Mouse (Mus musculus): ENCODE data around the gene Rpl32. TPM values are rescaled to one million over a fixed set of nuclear protein-coding genes. Genes with fewer than 3 reads are reported as not detected.

Gene Rpl32
- polyA plus RNA-seq, 1 experiment from 2014 or later = 1,831 TPM

GRCm38 (mm10) chr6:115772201-115772600, 36.3 kb downstream of the Rpl32 start:
- H3K4me1 ChIP-seq = peaks cover 38% of the 10 kb centered on the region
- no peak for DNase-seq (ENCODE audit: extremely low spot score, low spot score)

GRCm38 (mm10) chr6:115770852-115771251, 37.7 kb downstream of the Rpl32 start:
- no peak for DNase-seq (ENCODE audit: extremely low spot score, low spot score)
- Histone ChIP-seq H3K4me1 (peaks cover 25% of the 10 kb centered on the region), H3K9me3 (no peaks in the 10 kb centered on the region; the same call in 1 of the 2 replicates), H3K4me3 (no peak overlapping the region), H3K36me3 (replicated peaks) (no peaks in the 10 kb centered on the region), H3K27ac (no peak overlapping the region), H3K27me3 (ENCODE audit: poor library complexity, severe bottlenecking) (no peaks in the 10 kb centered on the region)
- 89% methylated on average over 4 of the region's 4 CpGs for WGBS

More at GRCm38 (mm10) chr6:115772201-115772600, 36.3 kb downstream of the Rpl32 start:
- no peak overlapping the region for H3K4me3 ChIP-seq
- H3K27me3 ChIP-seq (ENCODE audit: poor library complexity, severe bottlenecking) = no peaks in the 10 kb centered on the region
- H3K27ac ChIP-seq = no peak overlapping the region
- H3K36me3 ChIP-seq (replicated peaks) = peaks cover 10% of the 10 kb centered on the region; the same call in 1 of the 2 replicates
- H3K9me3 ChIP-seq = no peaks in the 10 kb centered on the region; the same call in 1 of the 2 replicates
- 80% methylated on average over 6 of the region's 6 CpGs for WGBS

DNA sequence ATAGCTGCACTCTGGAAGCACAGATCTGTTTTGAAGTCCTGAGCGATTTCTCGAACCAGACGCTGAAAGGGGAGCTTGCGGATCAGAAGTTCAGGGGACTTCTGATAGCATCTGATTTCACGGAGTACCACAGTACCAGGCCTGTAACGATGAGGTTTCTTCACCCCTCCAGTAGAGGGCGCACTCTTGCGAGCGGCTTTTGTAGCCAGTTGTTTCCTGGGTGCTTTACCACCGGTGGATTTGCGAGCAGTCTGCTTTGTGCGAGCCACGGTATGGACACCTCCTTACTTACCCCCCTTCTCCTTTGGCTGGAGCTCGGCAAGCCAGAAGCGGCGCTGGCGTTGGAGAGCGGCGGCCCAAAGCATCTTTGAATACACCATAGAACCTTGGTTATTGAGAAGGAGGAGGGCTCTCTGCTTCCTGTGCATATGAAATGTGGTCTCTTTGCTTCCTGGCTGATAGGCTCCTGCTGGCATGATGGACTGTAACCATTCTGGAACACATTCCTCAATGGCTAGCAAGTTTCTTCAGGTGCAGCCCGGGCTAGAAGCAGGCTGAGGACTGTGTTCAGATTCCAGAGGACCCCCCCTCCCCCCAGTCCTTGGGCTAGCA, 38.4 kb downstream of the Rpl32 start:
- whole genome bisulfite sequencing = 85% methylated on average over 20 of the region's 20 CpGs

DNA sequence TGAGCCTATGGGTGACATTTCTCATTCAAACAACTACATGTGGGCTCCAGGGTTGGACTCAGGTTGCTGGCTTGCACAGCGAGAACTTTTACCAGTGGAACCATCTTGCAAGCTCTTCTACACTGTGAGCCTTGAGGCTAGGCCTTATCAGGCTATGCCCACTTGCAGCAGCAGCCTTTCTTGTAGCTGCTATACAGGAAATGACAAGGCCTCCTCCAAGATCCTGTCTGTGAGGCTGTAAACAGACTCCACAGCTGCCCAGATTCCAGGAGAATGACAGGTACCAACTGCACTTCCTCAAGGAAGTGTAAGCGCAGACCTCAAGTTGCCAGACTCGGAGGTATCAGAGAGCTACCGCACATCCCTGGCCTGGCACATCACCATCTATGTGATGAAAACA, 40.3 kb downstream of the Rpl32 start:
- Histone ChIP-seq H3K9me3 (no peaks in the 10 kb centered on the region; the same call in 1 of the 2 replicates), H3K27ac (no peak overlapping the region), H3K36me3 (replicated peaks) (no peaks in the 10 kb centered on the region), H3K27me3 (ENCODE audit: poor library complexity, severe bottlenecking) (no peaks in the 10 kb centered on the region), H3K4me3 (no peak overlapping the region), H3K4me1 (peaks cover 25% of the 10 kb centered on the region)
- WGBS = 88% methylated on average over 4 of the region's 4 CpGs
- no peak for DNase-seq (ENCODE audit: extremely low spot score, low spot score)

More for the DNA sequence above, 38.4 kb downstream of the Rpl32 start:
- no peak overlapping the region for H3K27ac ChIP-seq
- no peak overlapping the region for H3K4me3 ChIP-seq
- H3K9me3 ChIP-seq = no peaks in the 10 kb centered on the region; the same call in 1 of the 2 replicates
- H3K36me3 ChIP-seq (replicated peaks) = no peaks in the 10 kb centered on the region
- no peak for DNase-seq (ENCODE audit: extremely low spot score, low spot score)
- no peaks in the 10 kb centered on the region for H3K27me3 ChIP-seq (ENCODE audit: poor library complexity, severe bottlenecking)
- H3K4me1 ChIP-seq = peaks cover 20% of the 10 kb centered on the region

- 57% methylated on average over 9 of the region's 9 CpGs for WGBS
- H3K27me3 ChIP-seq (ENCODE audit: poor library complexity, severe bottlenecking) = no peaks in the 10 kb centered on the region
- peak overlapping the region; percentile 48; the same call in 1 of the 2 replicates for H3K27ac ChIP-seq
- DNase-seq (ENCODE audit: extremely low spot score, low spot score) = no peak
- H3K4me1 ChIP-seq = peaks cover 32% of the 10 kb centered on the region
- H3K36me3 ChIP-seq (replicated peaks) = no peaks in the 10 kb centered on the region
- H3K4me3 ChIP-seq = no peak overlapping the region
- no peaks in the 10 kb centered on the region; the same call in 1 of the 2 replicates for H3K9me3 ChIP-seq
These were observed 41.2 kb downstream of the Rpl32 start for GRCm38 (mm10) chr6:115767357-115767756.

DNA sequence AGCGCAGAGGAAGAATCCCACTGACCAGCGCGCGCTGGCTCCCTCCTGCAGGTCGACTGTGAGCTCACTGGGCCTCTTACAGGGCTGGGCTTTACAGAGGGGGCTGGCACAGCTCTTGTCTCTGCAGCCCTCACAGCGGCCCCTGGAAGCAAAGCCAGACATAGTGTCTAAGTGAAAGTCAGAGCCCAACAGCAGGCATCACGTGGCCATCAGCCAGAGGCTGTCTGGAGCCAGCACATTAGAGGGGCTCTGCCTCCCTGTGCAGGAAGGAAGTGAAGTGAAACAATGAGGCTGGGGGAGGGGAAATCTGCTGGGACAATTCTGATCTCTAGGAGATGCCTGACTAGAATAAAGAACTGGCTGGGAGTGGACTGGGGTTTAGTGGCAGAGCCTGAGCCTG, 44.4 kb downstream of the Rpl32 start:
- Histone ChIP-seq H3K9me3 (peaks cover 3% of the 10 kb centered on the region), H3K27ac (peak overlapping the region; percentile 87), H3K27me3 (ENCODE audit: poor library complexity, severe bottlenecking) (no peaks in the 10 kb centered on the region), H3K4me3 (peak overlapping the region; percentile 26), H3K4me1 (peaks cover 52% of the 10 kb centered on the region), H3K36me3 (replicated peaks) (no peaks in the 10 kb centered on the region)
- peak; percentile 78 for DNase-seq (ENCODE audit: extremely low spot score, low spot score)
- WGBS = 13% methylated on average over 7 of the region's 7 CpGs

DNA sequence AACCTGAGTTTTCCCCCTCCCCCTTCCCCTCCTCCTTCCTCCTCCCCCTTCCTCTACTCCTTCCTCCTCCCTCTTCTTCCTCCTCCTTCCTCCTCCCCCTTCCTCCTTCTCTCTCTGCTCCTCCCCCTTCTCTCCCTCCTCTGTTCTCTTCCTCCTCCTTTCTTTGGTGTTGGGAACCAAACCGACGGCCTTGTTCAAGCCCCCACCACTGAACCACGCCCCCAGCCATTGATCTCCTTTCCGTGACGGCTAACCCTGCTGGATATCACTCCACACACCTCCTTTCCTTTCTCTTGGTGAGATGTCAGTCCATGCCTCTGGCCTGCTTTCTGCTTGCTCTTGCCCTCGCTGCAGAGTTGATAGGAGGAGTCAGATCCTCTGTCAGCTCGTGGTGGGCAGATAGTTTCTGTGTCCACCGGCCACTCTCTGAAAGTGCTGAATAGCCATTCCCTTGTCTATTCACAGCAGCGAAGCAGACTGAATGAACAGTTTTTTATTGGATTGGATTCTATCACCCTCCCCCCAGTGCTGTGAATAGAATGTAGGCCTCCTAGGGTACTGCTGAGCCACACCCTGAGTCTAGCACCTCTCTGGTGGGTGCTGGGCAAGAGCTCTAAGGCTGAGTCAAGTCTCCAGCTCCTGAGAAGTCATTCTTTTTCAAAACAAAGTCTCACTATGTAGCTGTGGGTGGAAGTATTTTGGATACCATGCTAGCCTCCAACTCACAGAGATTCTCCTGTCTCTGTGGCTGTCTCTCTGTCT, 46.4 kb downstream of the Rpl32 start, which contains the start of gene Tmem40:
Gene Tmem40 (minus strand): TSS at position 416 of the 762 bp plus-strand sequence.
- peaks cover 3% of the 10 kb centered on the region for H3K9me3 ChIP-seq
- 3% methylated on average over 9 of the region's 9 CpGs for WGBS
- no peaks in the 10 kb centered on the region for H3K27me3 ChIP-seq (ENCODE audit: poor library complexity, severe bottlenecking)
- H3K36me3 ChIP-seq (replicated peaks) = no peaks in the 10 kb centered on the region
- peaks cover 53% of the 10 kb centered on the region for H3K4me1 ChIP-seq
- peak within 1 kb of the TSS; percentile 36 for H3K4me3 ChIP-seq
- peak; percentile 73 for DNase-seq (ENCODE audit: extremely low spot score, low spot score)
- peak within 1 kb of the TSS; percentile 87 for H3K27ac ChIP-seq

DNA sequence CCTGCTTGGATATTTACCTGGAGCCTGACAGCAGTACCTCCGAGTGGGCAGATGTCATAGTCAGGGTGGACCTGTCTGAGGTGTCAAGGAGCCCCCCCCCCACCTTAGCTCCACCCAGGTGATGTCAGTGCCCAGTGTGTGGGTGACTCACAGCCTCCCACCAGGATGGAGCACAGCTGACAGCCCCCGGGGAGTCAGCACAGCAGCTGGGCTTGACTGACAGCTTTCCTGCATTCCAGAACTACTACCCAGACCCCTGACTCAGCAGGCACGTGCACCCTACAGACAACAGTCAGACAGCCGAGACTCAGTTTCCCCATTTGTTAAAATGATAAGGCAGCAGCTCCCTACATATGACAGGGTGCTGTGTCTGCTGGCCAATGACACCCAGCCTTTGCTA, 47.6 kb downstream of the Rpl32 start:
- H3K4me3 ChIP-seq = no peak overlapping the region
- H3K4me1 ChIP-seq = peaks cover 53% of the 10 kb centered on the region
- peaks cover 3% of the 10 kb centered on the region for H3K9me3 ChIP-seq
- no peaks in the 10 kb centered on the region for H3K27me3 ChIP-seq (ENCODE audit: poor library complexity, severe bottlenecking)
- H3K27ac ChIP-seq = peak overlapping the region; percentile 65
- no peak for DNase-seq (ENCODE audit: extremely low spot score, low spot score)
- WGBS = 69% methylated on average over 4 of the region's 4 CpGs
- H3K36me3 ChIP-seq (replicated peaks) = no peaks in the 10 kb centered on the region

DNA sequence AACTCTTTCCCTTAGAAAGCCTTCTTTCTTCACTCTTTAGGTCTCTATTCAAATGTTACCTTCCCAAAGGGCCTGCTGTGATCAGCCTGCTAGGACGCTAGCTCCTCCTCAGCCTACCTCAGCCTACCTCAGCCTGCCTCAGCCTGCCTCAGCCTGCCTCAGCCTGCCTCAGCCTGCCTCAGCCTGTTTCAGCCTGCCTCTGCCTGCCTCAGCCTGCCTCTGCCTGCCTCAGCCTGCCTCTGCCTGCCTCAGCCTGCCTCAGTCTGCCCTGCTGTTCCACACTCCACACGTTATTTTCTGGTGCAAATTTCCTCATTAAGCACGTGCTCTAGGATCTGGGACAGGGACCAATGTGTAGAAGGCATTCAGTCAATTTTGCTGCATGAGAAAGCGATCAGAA, 48.4 kb downstream of the Rpl32 start:
- no peak for DNase-seq (ENCODE audit: extremely low spot score, low spot score)
- no peaks in the 10 kb centered on the region for H3K27me3 ChIP-seq (ENCODE audit: poor library complexity, severe bottlenecking)
- WGBS = 93% methylated on average over 4 of the region's 4 CpGs
- peaks cover 3% of the 10 kb centered on the region for H3K9me3 ChIP-seq
- peak overlapping the region; percentile 51; the same call in 1 of the 2 replicates for H3K27ac ChIP-seq
- no peak overlapping the region for H3K4me3 ChIP-seq
- peaks cover 51% of the 10 kb centered on the region for H3K4me1 ChIP-seq
- H3K36me3 ChIP-seq (replicated peaks) = no peaks in the 10 kb centered on the region

- peaks cover 50% of the 10 kb centered on the region for H3K4me1 ChIP-seq
- H3K27ac ChIP-seq = 0 out of 2 replicates have a peak overlapping the region, but pooled peaks have one; percentile 17
- H3K4me3 ChIP-seq = no peak overlapping the region
- H3K36me3 ChIP-seq (replicated peaks) = no peaks in the 10 kb centered on the region
- whole genome bisulfite sequencing = 78% methylated on average over 5 of the region's 5 CpGs
- peaks cover 3% of the 10 kb centered on the region for H3K9me3 ChIP-seq
- no peak for DNase-seq (ENCODE audit: extremely low spot score, low spot score)
- H3K27me3 ChIP-seq (ENCODE audit: poor library complexity, severe bottlenecking) = no peaks in the 10 kb centered on the region
These were observed 49.1 kb downstream of the Rpl32 start for GRCm38 (mm10) chr6:115759461-115759860.

DNA sequence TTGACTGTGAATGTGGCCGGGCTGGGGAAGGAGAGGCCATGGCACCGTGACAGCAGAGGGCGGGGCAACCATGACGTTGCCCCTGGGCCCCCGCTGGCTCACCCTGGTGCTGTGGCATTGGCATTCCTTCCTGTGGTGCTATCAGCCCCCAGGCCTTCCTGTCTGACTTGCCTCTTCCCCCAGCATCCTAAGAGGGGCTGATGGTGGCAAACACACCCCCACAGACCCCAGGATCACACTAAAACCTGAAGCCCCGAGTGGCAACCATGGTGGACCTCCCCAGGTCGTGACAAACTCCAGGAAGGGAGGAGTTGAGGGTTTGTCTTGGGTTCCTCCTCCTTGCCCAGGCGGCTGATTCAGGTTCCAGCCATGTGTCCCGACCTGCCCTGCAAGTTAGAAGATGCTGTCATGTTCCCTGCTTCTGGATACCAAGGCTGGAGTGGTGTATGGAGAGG, 49.5 kb downstream of the Rpl32 start:
- Histone ChIP-seq H3K27me3 (ENCODE audit: poor library complexity, severe bottlenecking) (no peaks in the 10 kb centered on the region), H3K27ac (0 out of 2 replicates have a peak overlapping the region, but pooled peaks have one; percentile 17), H3K9me3 (peaks cover 3% of the 10 kb centered on the region), H3K4me3 (no peak overlapping the region), H3K4me1 (peaks cover 50% of the 10 kb centered on the region), H3K36me3 (replicated peaks) (no peaks in the 10 kb centered on the region)
- 77% methylated on average over 9 of the region's 9 CpGs for WGBS
- DNase-seq (ENCODE audit: extremely low spot score, low spot score) = no peak

DNA sequence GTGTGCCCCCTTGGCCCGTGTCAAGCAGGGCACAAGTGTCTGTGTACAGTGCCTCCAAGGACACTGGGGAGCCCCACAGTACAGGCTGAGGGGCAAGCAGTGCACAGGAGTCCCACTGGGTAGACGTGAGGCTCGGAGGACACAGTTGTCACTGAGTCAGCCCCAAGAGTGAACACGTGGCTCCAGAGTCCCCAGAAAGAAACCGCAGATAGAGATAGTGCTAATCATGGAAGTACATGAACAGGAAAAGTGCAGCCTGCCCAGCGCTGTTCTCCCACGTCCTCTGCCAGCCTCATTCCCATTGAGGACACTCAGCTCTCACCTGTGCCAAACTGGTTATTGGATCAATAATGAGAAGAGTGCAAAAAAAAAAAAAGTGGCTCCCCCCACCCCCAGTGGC, 53.0 kb downstream of the Rpl32 start:
- Histone ChIP-seq H3K27me3 (ENCODE audit: poor library complexity, severe bottlenecking) (no peaks in the 10 kb centered on the region), H3K4me1 (peaks cover 17% of the 10 kb centered on the region), H3K4me3 (no peak overlapping the region), H3K9me3 (peaks cover 3% of the 10 kb centered on the region), H3K27ac (no peak overlapping the region), H3K36me3 (replicated peaks) (no peaks in the 10 kb centered on the region)
- 82% methylated on average over 7 of the region's 7 CpGs for WGBS
- DNase-seq (ENCODE audit: extremely low spot score, low spot score) = no peak
